Mouse (Mus musculus): Measurements from ENCODE around the gene Nudt14. TPM values are rescaled to one million over a fixed set of nuclear protein-coding genes. Genes with fewer than 3 reads are reported as not detected.

Gene Nudt14
- total RNA-seq, 1 experiment = 21.9 TPM

GRCm38 (mm10) chr12:112959421-112959820 is 17.5 kb upstream of the Nudt14 start:
- peaks cover 0 to 2% of the 10 kb centered on the region in 2 experiments; a peak in 1 of 4 replicates for H3K4me1 ChIP-seq (ENCODE audit: control insufficient read depth in 2 of 2, insufficient read depth in 2 of 2, low read length in 2 of 2, poor library complexity in 1 of 2)
- H3K36me3 ChIP-seq (ENCODE audit: control insufficient read depth, insufficient read depth, low read length, poor library complexity, severe bottlenecking) = peaks cover 31% of the 10 kb centered on the region
- TF ChIP-seq ZNF384 (IDR thresholded peaks at IDR 0.05; ENCODE audit: low read depth, low read length) (no peak), HCFC1 (IDR thresholded peaks at IDR 0.05; ENCODE audit: borderline replicate concordance, insufficient read depth, low read length) (no peak), ZC3H11A (IDR thresholded peaks at IDR 0.05; ENCODE audit: borderline replicate concordance, low read depth, low read length) (no peak), MAFK (IDR thresholded peaks at IDR 0.05; ENCODE audit: insufficient read depth, low read depth, low read length) (no peak), CHD2 (IDR thresholded peaks at IDR 0.05; ENCODE audit: low read depth, low read length) (no peak)
- no peak overlapping the region for H3K9ac ChIP-seq (ENCODE audit: insufficient read depth, low read depth, low read length, poor library complexity, severe bottlenecking)
- no peaks in the 10 kb centered on the region for H3K9me3 ChIP-seq (ENCODE audit: control insufficient read depth, insufficient read depth, low read depth, low read length)
- no peak overlapping the region for H3K4me3 ChIP-seq (ENCODE audit: insufficient read depth in 1 of 2, low read depth in 1 of 2, low read length in 2 of 2, poor library complexity in 1 of 2, severe bottlenecking in 1 of 2)
- no peak overlapping the region for H3K27ac ChIP-seq (ENCODE audit: insufficient read depth, low read depth, low read length, poor library complexity, severe bottlenecking)
- no peak for DNase-seq (ENCODE audit: low read depth, low spot score)
- in situ Hi-C loops (cut with MboI; ENCODE audit: low sequenced_read_pairs in 2 of 2, unreplicated experiment in 2 of 2) = no loop called here

GRCm38 (mm10) chr12:112958303-112958702 is 16.4 kb upstream of the Nudt14 start:
- DNase-seq (ENCODE audit: low read depth, low spot score) = no peak
- no peak overlapping the region for H3K4me3 ChIP-seq (ENCODE audit: insufficient read depth in 1 of 2, low read depth in 1 of 2, low read length in 2 of 2, poor library complexity in 1 of 2, severe bottlenecking in 1 of 2)
- H3K4me1 ChIP-seq (ENCODE audit: control insufficient read depth in 2 of 2, insufficient read depth in 2 of 2, low read length in 2 of 2, poor library complexity in 1 of 2) = peaks cover 0 to 2% of the 10 kb centered on the region in 2 experiments; a peak in 1 of 4 replicates
- in situ Hi-C loops (cut with MboI; ENCODE audit: low sequenced_read_pairs in 2 of 2, unreplicated experiment in 2 of 2) = no loop called here
- TF ChIP-seq CHD2 (IDR thresholded peaks at IDR 0.05; ENCODE audit: low read depth, low read length) = no peak
- TF ChIP-seq ZNF384 (IDR thresholded peaks at IDR 0.05; ENCODE audit: low read depth, low read length) = no peak
- TF ChIP-seq ZC3H11A (IDR thresholded peaks at IDR 0.05; ENCODE audit: borderline replicate concordance, low read depth, low read length) = no peak
- TF ChIP-seq MAFK (IDR thresholded peaks at IDR 0.05; ENCODE audit: insufficient read depth, low read depth, low read length) = no peak
- TF ChIP-seq HCFC1 (IDR thresholded peaks at IDR 0.05; ENCODE audit: borderline replicate concordance, insufficient read depth, low read length) = no peak
- H3K9me3 ChIP-seq (ENCODE audit: control insufficient read depth, insufficient read depth, low read depth, low read length) = no peaks in the 10 kb centered on the region
- H3K27ac ChIP-seq (ENCODE audit: insufficient read depth, low read depth, low read length, poor library complexity, severe bottlenecking) = no peak overlapping the region
- H3K36me3 ChIP-seq (ENCODE audit: control insufficient read depth, insufficient read depth, low read length, poor library complexity, severe bottlenecking) = peaks cover 25% of the 10 kb centered on the region
- H3K9ac ChIP-seq (ENCODE audit: insufficient read depth, low read depth, low read length, poor library complexity, severe bottlenecking) = no peak overlapping the region

- in situ Hi-C loops (cut with MboI; ENCODE audit: low sequenced_read_pairs in 2 of 2, unreplicated experiment in 2 of 2) = no loop called here
- Histone ChIP-seq H3K36me3 (ENCODE audit: control insufficient read depth, insufficient read depth, low read length, poor library complexity, severe bottlenecking) (peaks cover 3% of the 10 kb centered on the region; the same call in 1 of the 2 replicates), H3K27ac (ENCODE audit: insufficient read depth, low read depth, low read length, poor library complexity, severe bottlenecking) (no peak overlapping the region), H3K4me1 (ENCODE audit: control insufficient read depth in 2 of 2, insufficient read depth in 2 of 2, low read length in 2 of 2, poor library complexity in 1 of 2) (peaks cover 0 to 2% of the 10 kb centered on the region in 2 experiments; a peak in 2 of 4 replicates), H3K4me3 (ENCODE audit: insufficient read depth in 1 of 2, low read depth in 1 of 2, low read length in 2 of 2, poor library complexity in 1 of 2, severe bottlenecking in 1 of 2) (no peak overlapping the region), H3K9ac (ENCODE audit: insufficient read depth, low read depth, low read length, poor library complexity, severe bottlenecking) (no peak overlapping the region), H3K9me3 (ENCODE audit: control insufficient read depth, insufficient read depth, low read depth, low read length) (no peaks in the 10 kb centered on the region)
- TF ChIP-seq CHD2 (IDR thresholded peaks at IDR 0.05; ENCODE audit: low read depth, low read length) (no peak), ZC3H11A (IDR thresholded peaks at IDR 0.05; ENCODE audit: borderline replicate concordance, low read depth, low read length) (no peak), HCFC1 (IDR thresholded peaks at IDR 0.05; ENCODE audit: borderline replicate concordance, insufficient read depth, low read length) (no peak), MAFK (IDR thresholded peaks at IDR 0.05; ENCODE audit: insufficient read depth, low read depth, low read length) (no peak), ZNF384 (IDR thresholded peaks at IDR 0.05; ENCODE audit: low read depth, low read length) (no peak)
- DNase-seq (ENCODE audit: low read depth, low spot score) = no peak
These were observed 13.9 kb upstream of the Nudt14 start for GRCm38 (mm10) chr12:112955800-112956199.

- in situ Hi-C loops (cut with MboI; ENCODE audit: low sequenced_read_pairs in 2 of 2, unreplicated experiment in 2 of 2) = no loop called here
These were observed 11.1 kb upstream of the Nudt14 start for GRCm38 (mm10) chr12:112952926-112953565.

More at GRCm38 (mm10) chr12:112952926-112953565, 11.1 kb upstream of the Nudt14 start:
- no peak overlapping the region for H3K4me3 ChIP-seq (ENCODE audit: insufficient read depth in 1 of 2, low read depth in 1 of 2, low read length in 2 of 2, poor library complexity in 1 of 2, severe bottlenecking in 1 of 2)
- H3K9ac ChIP-seq (ENCODE audit: insufficient read depth, low read depth, low read length, poor library complexity, severe bottlenecking) = no peak overlapping the region
- no peaks in the 10 kb centered on the region for H3K9me3 ChIP-seq (ENCODE audit: control insufficient read depth, insufficient read depth, low read depth, low read length)
- TF ChIP-seq ZC3H11A (IDR thresholded peaks at IDR 0.05; ENCODE audit: borderline replicate concordance, low read depth, low read length) (no peak), CHD2 (IDR thresholded peaks at IDR 0.05; ENCODE audit: low read depth, low read length) (no peak), ZNF384 (IDR thresholded peaks at IDR 0.05; ENCODE audit: low read depth, low read length) (no peak), HCFC1 (IDR thresholded peaks at IDR 0.05; ENCODE audit: borderline replicate concordance, insufficient read depth, low read length) (no peak), MAFK (IDR thresholded peaks at IDR 0.05; ENCODE audit: insufficient read depth, low read depth, low read length) (no peak)
- peaks cover 0 to 4% of the 10 kb centered on the region in 2 experiments; a peak in 2 of 4 replicates for H3K4me1 ChIP-seq (ENCODE audit: control insufficient read depth in 2 of 2, insufficient read depth in 2 of 2, low read length in 2 of 2, poor library complexity in 1 of 2)
- no peaks in the 10 kb centered on the region for H3K36me3 ChIP-seq (ENCODE audit: control insufficient read depth, insufficient read depth, low read length, poor library complexity, severe bottlenecking)
- no peak for DNase-seq (ENCODE audit: low read depth, low spot score)
- no peak overlapping the region for H3K27ac ChIP-seq (ENCODE audit: insufficient read depth, low read depth, low read length, poor library complexity, severe bottlenecking)

Measured in ES-E14 (cell line).